Mouse (Mus musculus) A20 (cell line): ENCODE results near the gene Ppan.
A peak's percentile ranks its signal among the peaks of the same experiment; 100 is the strongest.

Experiments
- DNase-seq: peaks from one replicate; pipeline ENCODE4 v3.0.0-alpha.2; 2011; ENCODE audit warnings: low read depth, low spot score

The Ppan gene

GRCm38 (mm10) chr9:20887704-20888385, at the start of gene Ppan:
Gene Ppan, plus strand, starts transcription at chr9:20888175.
- DNase-seq: peak; percentile 98

- no peak for DNase-seq
Observed at GRCm38 (mm10) chr9:20838931-20839330, 49.0 kb upstream of the Ppan start.

GRCm38 (mm10) chr9:20842211-20842610, 45.8 kb upstream of the Ppan start:
- DNase-seq: no peak

GRCm38 (mm10) chr9:20842670-20843069, 45.3 kb upstream of the Ppan start:
- DNase-seq: peak; percentile 25

GRCm38 (mm10) chr9:20850179-20850578, 37.8 kb upstream of the Ppan start:
- no peak for DNase-seq

GRCm38 (mm10) chr9:20857131-20857530, 30.8 kb upstream of the Ppan start:
- peak; percentile 89 for DNase-seq

GRCm38 (mm10) chr9:20859926-20860325, 28.0 kb upstream of the Ppan start:
- peak; percentile 28 for DNase-seq

- DNase-seq: peak; percentile 60
Observed at GRCm38 (mm10) chr9:20861821-20862220, 26.2 kb upstream of the Ppan start.

GRCm38 (mm10) chr9:20862225-20862624, 25.8 kb upstream of the Ppan start:
- DNase-seq: no peak

- DNase-seq: no peak
Observed at GRCm38 (mm10) chr9:20866879-20867278, 21.1 kb upstream of the Ppan start.

- peak; percentile 90 for DNase-seq
Observed at GRCm38 (mm10) chr9:20868448-20869001, 19.4 kb upstream of the Ppan start, which contains the start of gene A230050P20Rik. Gene A230050P20Rik, plus strand, starts transcription at chr9:20868642.

- DNase-seq: peak; percentile 69
Observed at GRCm38 (mm10) chr9:20869246-20869645, 18.7 kb upstream of the Ppan start.

- DNase-seq: peak; percentile 35
Observed at GRCm38 (mm10) chr9:20870211-20871173, 17.5 kb upstream of the Ppan start.

- no peak for DNase-seq
Observed at GRCm38 (mm10) chr9:20872991-20873390, 15.0 kb upstream of the Ppan start.

- no peak for DNase-seq
Observed at GRCm38 (mm10) chr9:20873521-20873920, 14.5 kb upstream of the Ppan start.

GRCm38 (mm10) chr9:20875021-20875790, 12.8 kb upstream of the Ppan start:
- no peak for DNase-seq

GRCm38 (mm10) chr9:20876318-20877117, 11.5 kb upstream of the Ppan start:
- DNase-seq: peak; percentile 30

- no peak for DNase-seq
Observed at GRCm38 (mm10) chr9:20877118-20878040, 10.6 kb upstream of the Ppan start.

GRCm38 (mm10) chr9:20878041-20878709, 9.8 kb upstream of the Ppan start:
- DNase-seq: peak; percentile 100
